Mouse (Mus musculus): ENCODE data around the gene Mnat1. TPM values are rescaled to one million over a fixed set of nuclear protein-coding genes. Genes with fewer than 3 reads are reported as not detected.

Mnat1 gene
- polyA plus RNA-seq, 1 experiment = 7.9 TPM

DNA sequence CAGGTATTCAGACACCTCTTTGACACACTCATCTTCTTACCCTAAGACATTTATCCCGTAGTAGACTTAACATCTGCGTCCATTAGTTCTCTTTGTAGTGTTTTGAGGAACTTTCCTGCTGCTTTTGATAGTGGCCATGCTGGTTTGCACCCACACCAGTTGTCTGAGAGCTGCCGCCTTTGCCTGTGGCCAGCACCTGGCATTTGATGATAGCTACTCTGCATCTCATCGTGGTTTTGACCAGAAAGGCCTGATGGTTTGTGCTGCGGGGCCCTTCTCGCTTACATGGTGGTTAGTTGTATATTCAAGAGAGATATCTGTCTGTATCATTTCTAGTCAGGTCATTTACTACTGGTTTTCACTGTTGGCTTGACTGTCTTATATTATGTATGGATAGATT, 73.8 kb downstream of the Mnat1 start:
- H3K4me3 ChIP-seq (ENCODE audit: insufficient read depth, low read depth, low read length) = no peak overlapping the region
- H3K36me3 ChIP-seq (ENCODE audit: control insufficient read depth, insufficient read depth, low read length) = no peaks in the 10 kb centered on the region

DNA sequence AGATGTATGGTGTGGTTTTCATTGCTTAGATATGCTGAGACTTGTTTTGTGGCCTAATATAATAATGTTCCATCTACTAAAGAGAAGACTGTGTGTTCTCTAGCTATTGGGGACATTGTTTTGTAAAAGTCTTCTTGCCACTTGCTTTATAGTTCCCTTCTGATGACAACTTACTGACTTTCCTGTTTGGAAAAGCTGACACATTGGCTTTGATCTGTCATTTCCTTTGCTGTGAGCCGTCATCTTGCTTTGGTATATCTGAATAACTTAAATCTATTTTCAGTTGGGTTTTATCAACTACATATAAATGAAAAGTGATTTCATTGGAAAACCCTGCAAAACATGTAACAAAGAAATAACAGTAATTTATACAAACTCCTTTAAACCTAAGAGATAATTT, 74.9 kb downstream of the Mnat1 start:
- no peak overlapping the region for H3K27ac ChIP-seq (ENCODE audit: insufficient read depth, low read depth, low read length)
- H3K4me3 ChIP-seq (ENCODE audit: insufficient read depth, low read depth, low read length) = no peak overlapping the region
- no peak for DNase-seq
- no peaks in the 10 kb centered on the region for H3K36me3 ChIP-seq (ENCODE audit: control insufficient read depth, insufficient read depth, low read length)
- TF ChIP-seq CTCF (conservative IDR thresholded peaks at IDR 0.05; ENCODE audit: insufficient read depth, insufficient read length, low read depth, low read length) = no peak
- no peak for TF ChIP-seq POLR2A (IDR thresholded peaks at IDR 0.05; ENCODE audit: low read depth, low read length)
- WGBS = 77% methylated on average over 1 of the region's 1 CpGs
- H3K4me1 ChIP-seq (ENCODE audit: control insufficient read depth, insufficient read depth, low read length) = peaks cover 2% of the 10 kb centered on the region; the same call in 1 of the 2 replicates
- no peaks in the 10 kb centered on the region for H3K27me3 ChIP-seq (replicated peaks; ENCODE audit: control insufficient read depth, insufficient read depth, low read length)

More for the DNA sequence above, 73.8 kb downstream of the Mnat1 start:
- DNase-seq = no peak
- Histone ChIP-seq H3K4me1 (ENCODE audit: control insufficient read depth, insufficient read depth, low read length) (peaks cover 2% of the 10 kb centered on the region; the same call in 1 of the 2 replicates), H3K27ac (ENCODE audit: insufficient read depth, low read depth, low read length) (no peak overlapping the region), H3K27me3 (replicated peaks; ENCODE audit: control insufficient read depth, insufficient read depth, low read length) (no peaks in the 10 kb centered on the region)
- TF ChIP-seq POLR2A (IDR thresholded peaks at IDR 0.05; ENCODE audit: low read depth, low read length) = no peak
- TF ChIP-seq CTCF (conservative IDR thresholded peaks at IDR 0.05; ENCODE audit: insufficient read depth, insufficient read length, low read depth, low read length) = no peak
- 95% methylated on average over 6 of the region's 6 CpGs for WGBS

DNA sequence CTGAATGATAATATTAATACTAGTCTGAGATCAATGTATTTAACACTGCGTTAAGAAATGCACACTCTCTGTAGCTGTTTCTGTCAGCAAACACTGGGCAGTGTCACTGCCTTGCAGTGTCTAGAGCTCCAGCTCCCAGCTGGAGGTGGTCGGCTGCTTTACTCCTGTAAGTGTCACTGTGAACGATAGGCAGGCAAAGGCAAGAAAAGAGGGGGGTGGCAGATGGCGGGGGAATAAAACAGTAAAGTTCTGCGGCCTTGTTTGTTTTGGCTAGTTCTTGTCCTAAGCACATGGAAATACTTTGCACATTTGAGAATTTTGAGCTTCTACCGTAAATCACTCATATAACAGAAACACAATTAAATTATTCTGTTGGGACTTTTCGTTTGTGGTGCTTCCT, 75.9 kb downstream of the Mnat1 start:
- H3K4me1 ChIP-seq (ENCODE audit: control insufficient read depth, insufficient read depth, low read length) = peaks cover 2% of the 10 kb centered on the region; the same call in 1 of the 2 replicates
- peak; percentile 17 for DNase-seq
- H3K36me3 ChIP-seq (ENCODE audit: control insufficient read depth, insufficient read depth, low read length) = no peaks in the 10 kb centered on the region
- TF ChIP-seq CTCF (conservative IDR thresholded peaks at IDR 0.05; ENCODE audit: insufficient read depth, insufficient read length, low read depth, low read length) = no peak
- no peak for TF ChIP-seq POLR2A (IDR thresholded peaks at IDR 0.05; ENCODE audit: low read depth, low read length)
- H3K27ac ChIP-seq (ENCODE audit: insufficient read depth, low read depth, low read length) = peak overlapping the region; percentile 23; the same call in 1 of the 2 replicates
- H3K27me3 ChIP-seq (replicated peaks; ENCODE audit: control insufficient read depth, insufficient read depth, low read length) = no peaks in the 10 kb centered on the region
- H3K4me3 ChIP-seq (ENCODE audit: insufficient read depth, low read depth, low read length) = no peak overlapping the region
- 61% methylated on average over 7 of the region's 7 CpGs for WGBS

DNA sequence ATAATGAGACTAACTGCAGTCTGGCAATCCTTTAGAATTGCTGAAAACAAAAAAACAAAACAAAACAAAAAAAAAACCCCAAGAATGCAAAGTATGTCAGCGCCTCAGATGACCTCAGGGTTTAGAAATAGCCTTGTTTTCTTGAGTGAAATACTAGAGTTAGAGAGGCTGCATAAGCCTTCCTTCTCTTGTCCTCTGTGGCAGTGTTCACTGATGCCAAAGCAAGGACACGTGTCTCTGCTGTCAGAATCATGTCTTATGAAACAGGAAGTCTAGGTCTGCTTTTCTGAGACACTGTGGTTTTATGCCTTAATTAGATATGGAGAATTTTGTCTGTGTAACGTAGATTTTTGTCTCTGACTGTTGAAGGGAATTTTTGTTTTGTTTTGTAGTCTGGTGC, 78.1 kb downstream of the Mnat1 start:
- Histone ChIP-seq H3K36me3 (ENCODE audit: control insufficient read depth, insufficient read depth, low read length) (no peaks in the 10 kb centered on the region), H3K4me1 (ENCODE audit: control insufficient read depth, insufficient read depth, low read length) (peaks cover 2% of the 10 kb centered on the region; the same call in 1 of the 2 replicates), H3K27me3 (replicated peaks; ENCODE audit: control insufficient read depth, insufficient read depth, low read length) (no peaks in the 10 kb centered on the region), H3K4me3 (ENCODE audit: insufficient read depth, low read depth, low read length) (no peak overlapping the region), H3K27ac (ENCODE audit: insufficient read depth, low read depth, low read length) (no peak overlapping the region)
- TF ChIP-seq CTCF (conservative IDR thresholded peaks at IDR 0.05; ENCODE audit: insufficient read depth, insufficient read length, low read depth, low read length) (no peak), POLR2A (IDR thresholded peaks at IDR 0.05; ENCODE audit: low read depth, low read length) (no peak)
- DNase-seq = peak; percentile 62
- WGBS = 39% methylated on average over 3 of the region's 3 CpGs

DNA sequence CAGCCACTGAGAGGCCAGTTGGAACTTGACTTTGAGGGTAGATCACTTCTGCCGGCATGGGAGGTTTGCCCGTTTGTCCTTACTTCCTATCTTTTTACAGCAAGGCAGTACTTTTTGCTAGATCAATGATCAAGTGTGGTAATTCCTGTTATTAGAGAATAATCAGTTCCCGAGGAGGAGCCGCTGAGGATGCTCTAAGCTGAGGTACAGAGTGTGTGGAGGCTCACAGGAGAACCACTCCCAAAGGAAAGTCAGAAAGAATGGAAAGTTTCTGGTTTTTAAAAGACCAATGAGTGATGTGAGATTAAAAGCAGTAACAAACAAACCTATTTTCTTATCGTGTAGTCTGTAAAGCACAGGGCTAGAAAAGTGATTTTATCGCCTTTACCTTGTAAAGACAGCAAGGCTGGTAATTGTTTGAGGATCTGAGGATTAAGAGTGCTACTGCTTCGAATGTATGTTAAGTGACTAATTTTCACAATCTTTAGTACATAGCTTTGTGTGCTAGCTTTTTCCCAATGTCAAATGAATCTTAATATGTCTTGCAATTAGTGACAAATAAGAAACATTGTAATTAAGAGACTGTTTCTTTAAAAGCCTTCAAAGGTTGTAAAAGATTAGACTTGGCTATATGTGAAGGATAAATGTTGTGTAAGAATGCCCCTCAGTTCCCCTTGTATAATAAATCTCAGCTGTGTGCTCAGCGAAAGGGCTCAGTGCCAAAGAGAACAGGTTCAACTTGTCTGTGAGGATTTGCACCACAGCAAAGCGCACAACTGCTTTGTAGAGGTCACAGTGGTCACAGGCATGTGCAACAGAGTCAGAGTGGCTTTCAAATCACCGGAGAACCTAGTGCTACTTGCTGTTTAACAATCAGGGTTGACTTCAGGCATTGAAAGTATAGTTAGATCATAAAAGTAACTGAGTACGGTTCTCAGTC, 82.5 kb downstream of the Mnat1 start:
- H3K4me3 ChIP-seq (ENCODE audit: insufficient read depth, low read depth, low read length) = no peak overlapping the region
- WGBS = 62% methylated on average over 11 of the region's 11 CpGs
- H3K4me1 ChIP-seq (ENCODE audit: control insufficient read depth, insufficient read depth, low read length) = peaks cover 2% of the 10 kb centered on the region; the same call in 1 of the 2 replicates
- peak overlapping the region; percentile 57 for H3K27ac ChIP-seq (ENCODE audit: insufficient read depth, low read depth, low read length)
- TF ChIP-seq CTCF (conservative IDR thresholded peaks at IDR 0.05; ENCODE audit: insufficient read depth, insufficient read length, low read depth, low read length) = no peak
- TF ChIP-seq POLR2A (IDR thresholded peaks at IDR 0.05; ENCODE audit: low read depth, low read length) = no peak
- no peaks in the 10 kb centered on the region for H3K27me3 ChIP-seq (replicated peaks; ENCODE audit: control insufficient read depth, insufficient read depth, low read length)
- DNase-seq = peak; percentile 82
- no peaks in the 10 kb centered on the region for H3K36me3 ChIP-seq (ENCODE audit: control insufficient read depth, insufficient read depth, low read length)

DNA sequence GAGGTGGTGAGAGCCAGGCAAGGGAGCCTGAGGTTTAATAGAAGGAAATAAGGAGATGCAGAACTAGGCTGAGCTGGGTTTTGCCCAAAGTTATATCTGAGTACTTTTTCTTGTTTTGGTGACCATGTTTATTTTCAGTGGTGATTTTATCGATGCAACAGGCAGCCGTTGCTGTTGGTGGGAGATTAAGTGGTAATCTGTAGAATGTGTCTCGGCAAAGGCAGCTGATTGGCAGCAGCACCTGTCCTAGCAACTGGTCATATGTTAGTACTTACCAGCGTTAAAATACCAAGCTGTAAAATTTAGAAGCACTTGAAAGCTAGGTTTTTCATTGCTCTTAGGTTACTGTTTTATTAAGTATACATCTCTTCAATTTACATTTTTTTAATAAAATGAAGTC, 83.5 kb downstream of the Mnat1 start:
- Histone ChIP-seq H3K27ac (ENCODE audit: insufficient read depth, low read depth, low read length) (0 out of 2 replicates have a peak overlapping the region, but pooled peaks have one; percentile 26), H3K4me3 (ENCODE audit: insufficient read depth, low read depth, low read length) (no peak overlapping the region), H3K36me3 (ENCODE audit: control insufficient read depth, insufficient read depth, low read length) (no peaks in the 10 kb centered on the region), H3K27me3 (replicated peaks; ENCODE audit: control insufficient read depth, insufficient read depth, low read length) (no peaks in the 10 kb centered on the region), H3K4me1 (ENCODE audit: control insufficient read depth, insufficient read depth, low read length) (no peaks in the 10 kb centered on the region)
- no peak for TF ChIP-seq POLR2A (IDR thresholded peaks at IDR 0.05; ENCODE audit: low read depth, low read length)
- no peak for TF ChIP-seq CTCF (conservative IDR thresholded peaks at IDR 0.05; ENCODE audit: insufficient read depth, insufficient read length, low read depth, low read length)
- 60% methylated on average over 4 of the region's 4 CpGs for WGBS
- DNase-seq = no peak

DNA sequence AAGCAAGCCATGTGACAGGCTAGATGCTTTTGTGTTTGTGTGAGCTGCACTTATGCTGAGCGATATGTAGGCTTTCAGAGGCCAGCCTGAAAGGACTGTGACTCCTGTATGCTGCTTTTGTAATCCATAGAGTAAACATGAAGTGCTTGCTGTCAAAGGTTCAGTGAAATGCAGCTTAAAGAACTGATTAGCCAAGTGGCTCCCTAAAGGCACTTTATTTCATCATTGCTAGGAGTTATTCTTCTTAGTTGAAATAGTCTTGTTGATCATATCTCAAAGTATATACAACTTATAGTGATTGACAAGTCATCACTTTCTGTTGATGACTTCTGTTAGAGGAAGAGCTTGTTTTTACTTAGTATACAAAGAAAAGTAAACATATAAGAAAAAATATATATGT, 83.9 kb downstream of the Mnat1 start:
- no peaks in the 10 kb centered on the region for H3K36me3 ChIP-seq (ENCODE audit: control insufficient read depth, insufficient read depth, low read length)
- no peak overlapping the region for H3K4me3 ChIP-seq (ENCODE audit: insufficient read depth, low read depth, low read length)
- no peaks in the 10 kb centered on the region for H3K27me3 ChIP-seq (replicated peaks; ENCODE audit: control insufficient read depth, insufficient read depth, low read length)
- 87% methylated on average over 1 of the region's 1 CpGs for WGBS
- DNase-seq = no peak
- 0 out of 2 replicates have a peak overlapping the region, but pooled peaks have one; percentile 39 for H3K27ac ChIP-seq (ENCODE audit: insufficient read depth, low read depth, low read length)
- TF ChIP-seq CTCF (conservative IDR thresholded peaks at IDR 0.05; ENCODE audit: insufficient read depth, insufficient read length, low read depth, low read length) (no peak), POLR2A (IDR thresholded peaks at IDR 0.05; ENCODE audit: low read depth, low read length) (no peak)
- H3K4me1 ChIP-seq (ENCODE audit: control insufficient read depth, insufficient read depth, low read length) = no peaks in the 10 kb centered on the region
